Mouse (Mus musculus) G1E (cell line): Measurements from ENCODE around the gene Gm11034.

Experiments
- CTCF ChIP-seq: IDR thresholded peaks from 2 replicates; pipeline ENCODE4 v1.5.1; 2012; ENCODE audit warnings: low read depth, low read length, inconsistent platforms, mixed read lengths
- GATA1 ChIP-seq: IDR thresholded peaks from 2 replicates; pipeline ENCODE4 v1.6.1; 2012; ENCODE audit warnings: borderline replicate concordance, low read length, inconsistent platforms, mixed read lengths
- GATA2 ChIP-seq: IDR thresholded peaks from 2 replicates; pipeline ENCODE4 v1.6.1; 2012; ENCODE audit warnings: low read depth, low read length, inconsistent platforms, borderline replicate concordance
- POLR2AphosphoS5 ChIP-seq: IDR thresholded peaks from 2 replicates; pipeline ENCODE4 v1.6.1; 2012; ENCODE audit warnings: low read depth, low read length, inconsistent platforms; ENCODE audit not compliant: insufficient replicate concordance
- TAL1 ChIP-seq: conservative IDR thresholded peaks from 2 replicates; pipeline ENCODE4 v1.6.1; 2012; ENCODE audit warnings: low read depth, low read length, inconsistent platforms, mixed read lengths

DNA sequence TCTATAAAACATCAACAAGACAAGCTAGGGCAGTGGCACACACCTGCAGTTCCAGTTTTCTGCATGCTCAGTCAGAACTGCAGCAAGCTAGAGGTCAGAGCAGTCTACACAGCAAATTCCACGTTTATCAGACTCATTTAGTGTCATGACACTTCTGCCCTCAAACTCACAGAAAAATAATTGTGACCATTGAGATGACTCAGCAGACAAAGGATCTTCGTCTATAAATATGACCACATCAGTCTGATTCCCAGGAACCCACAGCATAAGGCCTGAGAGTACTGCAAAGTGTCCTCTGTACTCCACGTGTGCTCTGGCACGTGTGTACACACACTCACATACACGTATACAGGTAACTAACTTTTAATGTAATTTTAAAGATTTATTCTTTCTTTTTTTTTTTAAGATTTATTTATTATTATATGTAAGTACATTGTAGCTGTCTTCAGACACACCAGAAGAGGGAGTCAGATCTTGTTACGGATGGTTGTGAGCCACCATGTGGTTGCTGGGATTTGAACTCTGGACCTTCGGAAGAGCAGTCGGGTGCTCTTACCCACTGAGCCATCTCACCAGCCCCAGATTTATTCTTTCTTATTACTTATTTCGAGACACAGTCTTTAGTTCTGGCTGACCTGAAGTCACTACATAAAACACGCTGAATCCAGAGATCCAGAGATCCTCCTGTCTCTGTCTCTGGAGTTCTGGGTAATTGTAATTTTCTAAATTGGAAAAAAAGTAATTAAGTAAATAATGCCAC lies 5.5 kb upstream of the Gm11034 start:
- TF ChIP-seq CTCF = no peak
- TF ChIP-seq POLR2AphosphoS5 = no peak
- TF ChIP-seq GATA1 = no peak
- TF ChIP-seq TAL1 = no peak
- TF ChIP-seq GATA2 = no peak
